Mouse (Mus musculus): ENCODE results near the gene Hnf4a.
"Not testable (repeated sequence)": the region's sequence is repeated elsewhere in the genome, so short reads cannot be mapped to it uniquely, and the experiment has no call there.

Gene Hnf4a

DNA sequence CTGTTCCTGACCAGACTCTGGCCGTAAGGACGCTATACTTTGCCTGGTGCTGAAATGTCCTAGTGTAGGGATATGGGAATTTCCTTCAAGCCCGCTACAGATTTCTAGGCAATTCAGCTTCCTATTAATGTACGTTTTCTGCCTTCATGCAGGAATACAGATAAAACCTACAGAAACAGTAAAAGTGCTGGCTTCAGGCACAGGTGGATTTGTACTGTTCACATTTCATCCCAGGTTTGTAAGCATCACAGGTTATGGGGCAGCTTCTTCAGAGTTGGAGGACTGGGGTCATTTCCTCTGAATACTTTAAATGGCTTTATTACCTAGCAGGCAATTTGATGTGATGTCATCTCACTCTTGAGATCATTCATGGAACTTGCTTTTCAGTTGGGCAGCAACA, 111.3 kb downstream of the Hnf4a start:
- no peak for DNase-seq (ENCODE audit: low spot score in 2 of 2)

DNA sequence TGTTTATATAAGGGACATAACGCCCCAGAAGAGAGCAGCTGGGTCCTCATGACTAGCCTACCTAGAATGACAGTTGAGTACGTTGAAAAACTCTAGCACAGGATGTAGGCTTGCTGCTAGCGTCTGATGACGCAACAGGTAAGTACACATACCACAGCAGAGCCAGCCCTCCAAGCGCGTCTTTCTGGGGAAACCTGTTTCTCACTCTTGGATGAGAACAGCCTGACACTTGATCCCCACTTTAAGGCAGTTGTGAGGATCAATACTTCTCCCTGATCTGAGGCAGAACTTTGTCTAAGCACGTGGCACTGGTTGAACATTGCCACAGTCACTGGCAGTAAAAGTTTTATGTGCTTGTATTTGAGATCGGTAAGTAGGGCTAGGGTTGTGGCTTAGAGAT, 113.8 kb downstream of the Hnf4a start:
- DNase-seq (ENCODE audit: low spot score in 2 of 2), result no peak

DNA sequence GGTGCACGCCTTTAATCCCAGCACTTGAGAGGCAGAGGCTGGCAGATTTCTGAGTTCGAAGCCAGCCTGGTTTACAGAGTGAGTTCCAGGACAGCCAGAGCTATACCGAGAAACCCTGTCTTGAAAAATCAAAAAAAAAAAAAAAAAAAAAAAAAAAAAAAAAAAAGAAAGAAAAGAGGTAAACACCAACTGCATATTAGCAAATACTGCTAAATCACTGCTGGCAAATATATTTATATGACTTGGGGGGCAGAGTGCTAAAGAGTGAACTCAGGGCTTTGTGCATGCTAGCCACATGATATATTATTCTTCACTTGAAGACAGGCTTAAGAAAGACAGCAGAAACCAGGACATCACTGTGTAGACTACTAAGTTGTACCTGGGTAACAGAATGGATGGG, 114.8 kb downstream of the Hnf4a start:
- not testable (repeated sequence) for DNase-seq (ENCODE audit: low spot score in 2 of 2)

Measured in spleen, postnatal 36 days (tissue).